Mouse (Mus musculus): ENCODE data around the gene Trim62.

GRCm38 (mm10) chr4:128900484-128900883 is 17.1 kb downstream of the Trim62 start:
- TF ChIP-seq CTCF (IDR thresholded peaks at IDR 0.05; ENCODE audit: low read depth, low read length) (no peak), POLR2A (IDR thresholded peaks at IDR 0.05; ENCODE audit: extremely low read depth, insufficient read depth, low read length) (no peak)

Measured in liver, adult 2 months (tissue).